Mouse (Mus musculus) regulatory T cell (primary cell): Measurements from ENCODE around the gene Scarf2.

Source experiments
- in situ Hi-C: fragments of 300-600 bp; cut with MboI, MseI; formaldehyde crosslinking; loops from one replicate; pipeline ENCODE4 v1.15.1; 2025; ENCODE audit warnings: high pct_unique_total_duplicates

Scarf2 gene

DNA sequence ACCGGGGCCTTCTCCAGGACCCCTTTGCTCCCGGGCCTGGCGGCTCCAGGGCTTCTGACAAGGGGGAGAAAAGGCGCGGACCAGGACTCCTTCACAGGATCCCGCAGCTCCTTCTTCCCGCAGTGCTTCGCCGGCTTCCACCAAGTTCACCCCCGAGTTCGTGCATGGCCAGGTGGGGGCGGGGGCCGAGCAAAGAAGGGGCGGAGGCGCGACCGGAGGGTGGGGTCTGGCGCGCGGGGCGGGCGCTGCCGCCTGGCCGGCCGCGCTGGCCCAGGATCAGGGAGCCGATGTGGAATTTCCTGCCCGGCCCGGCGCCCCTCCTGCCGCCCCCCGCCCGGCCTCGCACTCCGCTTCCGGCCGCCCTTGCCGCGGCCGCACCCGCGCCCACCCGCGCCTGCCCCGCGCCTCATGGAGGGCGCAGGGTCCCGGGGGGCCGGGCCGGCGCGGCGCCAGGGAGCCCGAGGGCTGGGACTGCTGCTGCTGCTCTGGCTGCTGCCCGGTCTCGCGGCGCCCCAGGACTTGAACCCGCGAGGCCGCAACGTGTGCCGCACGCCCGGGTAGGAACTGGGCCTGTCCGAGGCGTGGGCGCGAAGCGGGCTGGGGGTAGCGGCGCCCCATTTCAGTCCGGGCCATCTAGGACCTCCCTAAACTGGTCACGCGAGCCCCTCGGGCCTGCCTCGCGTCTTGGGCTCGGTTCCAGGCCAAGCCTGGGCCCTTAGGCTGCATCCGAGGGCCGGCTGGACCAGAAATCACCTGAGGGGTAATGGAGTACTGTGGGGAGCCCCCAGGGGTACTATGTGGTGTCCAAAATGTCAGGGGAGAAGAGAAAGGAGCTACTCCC lies at the start of gene Scarf2:
Scarf2 (plus strand) TSS at position 312 of the 841 bp plus-strand sequence.
- in situ Hi-C loops = no loop called here

DNA sequence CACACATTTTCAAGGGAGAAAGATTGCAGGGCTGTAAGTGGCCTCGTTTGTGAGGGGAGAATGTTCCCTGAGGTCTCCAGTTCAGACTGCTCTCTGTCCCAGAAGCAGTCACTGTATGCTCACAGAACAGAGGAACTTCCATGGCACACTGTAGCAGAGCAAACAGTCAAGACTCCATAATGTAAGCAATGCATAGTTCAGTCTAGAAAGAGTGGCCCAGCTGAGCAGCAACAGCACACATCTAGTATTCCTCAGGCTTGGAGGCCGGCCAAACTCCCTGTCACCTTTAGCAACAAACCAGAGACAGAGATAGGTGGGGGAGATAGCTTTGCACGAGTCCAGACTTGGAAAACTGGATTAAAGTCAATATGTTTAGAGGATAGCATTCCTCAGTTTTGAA lies 44.1 kb upstream of the Scarf2 start:
- in situ Hi-C loops = no loop called here

DNA sequence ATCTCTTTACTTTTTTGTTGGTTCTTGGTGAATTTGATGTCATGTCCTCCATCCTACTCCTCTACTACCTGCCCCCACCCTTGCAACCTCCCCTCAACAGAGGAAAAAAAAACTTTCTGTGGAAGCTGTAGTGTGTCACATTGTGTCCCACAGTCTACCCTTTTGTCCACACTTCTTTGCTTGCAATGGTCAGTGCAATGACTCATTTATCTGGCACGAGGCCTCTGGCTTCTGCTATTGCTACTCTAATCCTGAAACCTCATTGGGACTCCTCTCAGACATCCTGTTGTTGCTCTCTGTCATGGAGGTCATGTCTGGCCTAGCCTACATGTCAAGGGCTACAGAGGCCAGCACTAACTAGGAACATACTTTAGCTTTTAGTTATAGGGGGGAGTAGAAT lies 43.4 kb upstream of the Scarf2 start:
- in situ Hi-C loops = no loop called here

DNA sequence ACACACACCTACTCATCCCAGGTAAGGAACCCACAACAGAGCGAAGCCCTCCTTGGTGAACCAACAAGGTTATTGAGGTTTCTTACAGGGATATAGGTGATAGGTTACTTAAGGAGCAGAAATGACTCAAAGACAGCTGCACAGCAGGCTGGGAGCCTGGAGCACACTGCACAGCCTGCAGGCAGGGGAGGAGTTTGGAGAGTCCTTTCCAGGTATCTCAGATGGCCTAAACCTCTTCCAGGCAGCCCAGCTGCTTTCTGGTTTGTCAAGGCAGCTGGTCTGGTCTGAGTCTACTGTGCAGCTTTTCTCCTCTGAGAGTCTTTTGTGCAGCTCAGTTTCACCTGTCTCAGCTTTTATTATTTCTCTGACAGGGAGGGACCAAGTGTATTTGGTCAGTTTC lies 39.3 kb upstream of the Scarf2 start:
- in situ Hi-C loops = no loop called here

DNA sequence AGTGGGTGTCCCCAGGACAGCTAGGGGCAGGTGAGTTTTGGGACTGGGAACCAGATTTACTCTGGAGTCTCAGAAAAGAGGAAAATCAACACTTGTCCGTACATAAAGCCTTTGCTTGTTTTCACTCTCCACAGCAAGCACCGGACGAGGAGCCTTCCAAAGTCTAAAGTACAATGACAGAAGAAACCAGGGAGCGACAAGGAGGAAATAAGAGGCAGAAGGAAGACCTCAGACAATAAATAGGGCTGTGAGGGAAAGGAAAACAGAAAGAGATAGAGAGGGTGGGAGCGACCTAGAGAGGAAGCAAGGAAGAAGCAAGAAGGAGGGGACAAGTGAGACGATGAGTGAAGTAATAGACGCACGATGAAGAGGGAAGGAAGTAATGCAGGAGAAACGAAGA lies 38.2 kb upstream of the Scarf2 start:
- in situ Hi-C loops = no loop called here

DNA sequence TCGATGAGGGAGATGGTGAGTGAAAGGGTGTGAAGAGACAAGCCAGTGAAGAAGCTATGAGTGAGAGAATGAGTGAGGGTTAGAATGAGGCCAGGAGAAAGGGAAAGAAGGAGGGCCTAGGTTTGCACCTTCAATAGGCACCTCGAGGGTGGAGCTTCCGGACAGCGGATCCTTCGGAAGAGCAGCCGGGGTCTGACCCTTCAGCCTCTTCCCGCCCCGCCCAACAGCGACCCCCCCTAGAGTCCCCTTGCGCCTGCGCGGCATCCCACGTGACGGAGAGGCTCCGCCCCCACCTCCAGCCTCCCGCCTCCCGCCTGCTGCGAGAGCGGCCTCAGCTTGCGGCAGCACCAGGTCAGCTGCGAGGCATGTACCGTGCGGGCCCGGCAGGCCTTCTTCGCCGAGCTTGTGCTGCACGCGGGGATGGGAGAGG lies 37.7 kb upstream of the Scarf2 start, which contains the start of gene Klhl22:
Klhl22 (plus strand) TSS at position 275 of the 430 bp plus-strand sequence.
- in situ Hi-C loops = no loop called here

DNA sequence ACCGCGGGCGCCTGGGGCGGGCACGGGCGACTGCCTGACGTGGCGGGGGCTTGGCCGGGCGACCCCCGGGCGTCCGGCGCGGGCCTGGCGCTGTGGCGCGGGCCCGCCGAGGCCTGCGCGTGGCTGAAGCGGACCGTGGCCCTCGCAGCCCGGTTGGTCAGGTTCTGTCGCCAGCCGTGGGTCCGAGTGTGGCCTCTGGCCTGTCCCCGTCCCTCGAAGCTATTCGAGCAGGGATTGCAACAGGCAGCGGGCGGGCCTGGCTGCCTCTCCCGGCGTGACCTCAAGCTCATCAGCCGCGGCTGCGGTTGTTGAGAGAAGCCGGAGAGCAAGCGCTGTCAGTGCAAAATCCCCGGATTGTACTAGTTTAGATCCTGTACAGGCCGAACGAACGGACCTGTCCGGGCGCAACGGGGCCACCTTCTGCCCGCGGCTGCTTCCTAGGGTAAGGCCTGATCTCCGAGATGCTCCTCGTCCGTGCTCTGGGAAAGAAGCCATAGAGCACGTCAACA lies 37.2 kb upstream of the Scarf2 start:
- in situ Hi-C loops = no loop called here

DNA sequence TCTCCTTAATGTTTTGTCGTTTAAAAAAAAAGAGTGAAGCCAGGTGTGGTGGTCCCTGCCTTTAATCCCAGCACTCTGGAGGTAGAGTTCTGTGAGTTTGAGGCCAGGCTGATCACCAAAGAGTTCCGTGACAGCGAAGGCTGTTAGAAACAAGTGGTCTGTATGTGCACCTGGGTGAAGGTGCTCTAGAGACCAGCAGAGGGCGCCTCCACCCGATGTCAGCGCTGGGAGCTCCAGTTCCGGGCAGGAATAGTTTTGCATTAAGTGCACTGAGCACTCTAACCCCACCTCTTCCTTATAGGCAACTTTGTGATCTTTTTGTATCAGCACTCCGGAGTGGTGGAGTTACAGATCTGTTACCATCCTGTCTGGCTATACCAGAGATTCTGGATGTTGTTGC lies 36.4 kb upstream of the Scarf2 start:
- in situ Hi-C loops = no loop called here

DNA sequence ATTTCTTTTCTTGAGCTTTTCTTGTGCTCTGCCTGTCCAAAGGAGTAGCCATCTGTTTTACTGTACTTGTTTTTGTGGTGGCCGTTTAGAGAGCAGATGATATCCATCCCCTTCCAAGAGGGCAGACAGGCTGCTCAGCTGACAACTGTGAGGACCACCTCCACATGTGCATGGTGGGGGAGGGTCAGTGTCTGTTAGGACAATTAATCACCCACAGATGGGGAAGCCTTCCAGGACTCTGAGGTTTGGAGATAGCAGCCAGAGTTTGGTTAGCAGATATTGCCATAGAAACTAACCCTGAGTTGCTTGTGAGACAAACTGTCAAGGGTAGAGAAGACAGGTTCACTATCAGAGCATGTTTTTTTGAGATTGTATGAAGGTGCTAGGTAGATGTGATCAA lies 36.0 kb upstream of the Scarf2 start:
- in situ Hi-C loops = no loop called here

DNA sequence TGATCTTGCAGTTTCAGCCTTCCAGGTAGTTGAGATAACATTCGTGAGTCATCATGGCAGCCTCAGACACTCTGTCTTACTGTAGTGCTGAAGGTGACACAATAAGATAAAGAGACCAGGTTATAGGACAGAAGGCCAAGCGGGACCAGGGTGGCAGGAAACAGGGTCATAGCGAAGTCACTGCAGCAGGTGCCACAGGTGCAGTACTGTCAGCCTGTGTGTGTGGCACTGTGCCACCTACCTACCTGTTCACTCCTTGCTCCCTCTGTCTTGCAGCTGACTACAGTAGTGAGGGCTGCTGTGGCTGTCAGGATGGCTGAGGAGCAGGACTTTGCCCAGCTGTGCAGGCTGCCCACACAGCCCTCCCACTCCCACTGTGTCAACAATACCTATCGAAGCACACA lies 33.0 kb upstream of the Scarf2 start:
- in situ Hi-C loops = no loop called here

DNA sequence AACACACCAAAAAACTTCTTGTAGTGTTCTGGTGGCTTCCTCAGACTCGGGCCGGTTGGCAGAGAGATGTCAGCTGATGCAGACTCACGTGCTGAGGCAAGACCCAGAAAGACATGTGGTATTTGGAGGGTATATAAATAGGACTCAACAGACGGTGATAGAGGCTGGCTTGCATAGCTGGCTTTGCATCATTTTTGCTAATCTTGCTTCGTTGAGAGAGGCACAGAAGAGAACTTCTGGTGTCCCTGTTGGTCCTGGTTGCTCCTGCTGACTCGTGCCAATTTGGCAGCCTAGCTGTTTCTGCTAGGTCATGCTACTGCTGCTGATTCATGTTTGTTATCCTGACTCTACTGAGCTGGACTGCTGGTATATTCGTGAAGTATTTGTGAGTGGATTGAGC lies 28.2 kb upstream of the Scarf2 start:
- in situ Hi-C loops = no loop called here

DNA sequence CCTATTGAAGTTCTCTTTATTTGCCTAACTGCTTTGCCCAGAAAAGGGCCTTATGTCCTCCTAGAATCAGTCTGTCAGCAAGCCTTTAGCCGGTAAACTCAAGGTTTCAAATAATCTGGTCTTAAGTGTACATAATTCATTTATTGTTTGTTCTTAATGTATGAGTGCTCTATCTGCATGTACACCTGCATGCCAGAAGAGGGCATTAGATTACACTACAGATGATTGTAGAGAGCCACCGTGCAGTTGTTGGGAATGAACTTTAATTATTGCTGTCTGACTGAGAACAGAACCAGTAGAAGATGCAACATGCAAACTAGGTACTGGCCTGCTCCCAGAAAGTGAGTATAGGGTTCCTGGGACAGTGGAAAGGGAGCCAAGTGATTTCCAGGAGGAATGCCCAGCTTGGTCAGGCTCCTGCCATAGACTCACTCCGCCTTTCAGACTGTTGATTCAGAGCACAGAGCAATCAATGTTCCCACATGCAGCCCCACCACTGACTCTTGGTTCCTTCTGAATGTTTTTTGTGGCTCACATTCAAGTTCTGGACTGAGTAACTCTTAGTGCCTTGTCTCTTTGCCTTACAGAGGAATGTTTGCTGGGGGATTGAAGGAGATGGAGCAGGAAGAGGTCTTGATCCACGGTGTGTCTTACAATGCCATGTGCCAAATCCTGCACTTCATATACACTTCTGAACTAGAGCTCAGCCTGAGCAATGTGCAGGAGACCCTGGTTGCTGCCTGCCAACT lies 25.8 kb upstream of the Scarf2 start:
- in situ Hi-C loops = no loop called here

DNA sequence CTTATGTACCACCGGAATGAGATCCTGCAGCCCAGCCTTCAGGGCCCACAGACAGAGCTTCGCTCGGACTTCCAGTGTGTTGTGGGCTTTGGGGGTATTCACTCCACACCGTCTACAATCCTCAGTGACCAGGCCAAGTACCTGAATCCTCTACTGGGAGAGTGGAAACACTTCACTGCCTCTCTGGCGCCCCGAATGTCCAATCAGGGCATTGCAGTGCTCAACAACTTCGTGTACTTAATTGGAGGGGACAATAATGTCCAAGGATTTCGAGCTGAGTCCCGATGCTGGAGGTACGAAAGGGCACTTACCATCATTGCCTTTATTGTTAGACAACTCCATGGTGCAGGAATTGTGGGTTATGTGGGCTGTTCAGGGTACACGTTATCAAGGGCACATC lies 20.3 kb upstream of the Scarf2 start:
- in situ Hi-C loops = no loop called here

DNA sequence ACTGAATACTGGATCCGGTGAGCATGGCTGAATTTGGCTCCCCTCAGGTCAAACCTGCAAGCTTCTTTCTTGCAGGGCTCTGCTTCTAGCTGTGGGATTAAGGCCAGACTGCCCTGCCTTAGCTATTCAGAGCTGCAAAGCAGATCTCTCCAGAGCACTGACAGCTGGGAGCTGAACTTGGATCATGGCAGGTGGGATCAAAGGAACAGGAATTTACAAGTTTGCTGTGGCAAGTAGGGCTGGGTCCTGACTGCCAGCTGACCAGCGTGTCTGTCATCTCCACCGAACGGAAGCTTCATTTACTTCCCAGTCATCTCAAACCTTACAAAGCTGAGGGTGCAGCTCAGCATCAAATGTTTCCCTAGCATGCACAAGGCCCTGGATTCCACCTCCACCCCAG lies 18.9 kb upstream of the Scarf2 start:
- in situ Hi-C loops = no loop called here

DNA sequence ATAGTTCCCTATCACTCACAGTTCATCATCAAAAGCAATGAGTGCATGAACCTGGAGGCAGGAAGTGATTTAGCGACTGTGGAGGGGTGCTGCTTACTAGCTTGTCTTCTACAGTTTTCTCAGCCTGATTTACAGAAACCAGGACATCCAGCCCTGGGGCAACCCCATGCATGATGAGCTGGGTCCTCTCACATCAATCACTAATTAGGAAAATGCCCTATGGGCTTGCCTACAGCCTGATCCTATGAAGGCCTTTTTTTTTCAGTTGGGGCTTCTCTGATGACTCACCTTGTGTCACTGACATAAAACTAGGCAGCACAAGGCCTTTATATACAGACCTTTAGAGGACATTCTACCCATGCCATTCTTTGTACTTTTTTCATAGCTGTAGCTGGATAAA lies 17.4 kb upstream of the Scarf2 start:
- in situ Hi-C loops = no loop called here

DNA sequence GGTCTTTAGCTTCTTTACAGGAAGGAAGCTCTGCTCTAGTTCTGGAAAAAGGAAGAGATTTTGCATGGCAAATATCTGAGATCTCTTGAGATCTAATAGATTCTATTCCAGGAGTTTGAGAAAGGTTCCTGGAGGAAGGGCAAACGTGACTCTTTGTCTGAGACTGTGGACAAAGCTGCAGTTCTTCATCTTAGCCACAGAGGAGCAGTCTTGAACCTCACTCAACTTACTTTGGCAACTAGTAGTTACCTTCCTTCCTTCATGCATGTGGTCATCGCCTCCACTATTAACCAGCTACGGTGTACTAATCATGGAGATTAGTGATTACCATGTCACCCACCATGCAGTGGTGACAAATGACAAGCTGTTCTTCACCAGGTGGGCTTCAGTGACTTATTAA lies 11.7 kb upstream of the Scarf2 start:
- in situ Hi-C loops = no loop called here

DNA sequence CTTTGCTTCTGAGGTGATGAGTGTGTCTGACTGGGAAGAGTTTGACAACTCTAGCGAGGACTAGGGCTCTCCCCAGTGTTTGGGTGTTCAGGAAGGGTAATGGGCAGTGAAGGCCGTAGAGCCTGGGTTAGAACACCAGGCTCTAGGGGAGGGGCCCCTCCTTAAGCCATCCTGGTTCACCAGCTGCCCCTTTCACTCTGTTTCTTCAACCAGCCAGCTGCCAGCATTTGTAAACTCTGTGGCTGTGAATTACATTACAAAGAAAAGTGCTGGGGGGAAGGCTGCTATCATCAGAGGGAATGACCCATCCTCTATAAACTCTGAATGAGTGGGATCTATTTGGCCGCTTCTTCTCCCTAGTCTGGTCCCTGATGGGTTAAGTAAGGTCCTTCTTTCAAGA lies 4.4 kb upstream of the Scarf2 start:
- in situ Hi-C loops = no loop called here

DNA sequence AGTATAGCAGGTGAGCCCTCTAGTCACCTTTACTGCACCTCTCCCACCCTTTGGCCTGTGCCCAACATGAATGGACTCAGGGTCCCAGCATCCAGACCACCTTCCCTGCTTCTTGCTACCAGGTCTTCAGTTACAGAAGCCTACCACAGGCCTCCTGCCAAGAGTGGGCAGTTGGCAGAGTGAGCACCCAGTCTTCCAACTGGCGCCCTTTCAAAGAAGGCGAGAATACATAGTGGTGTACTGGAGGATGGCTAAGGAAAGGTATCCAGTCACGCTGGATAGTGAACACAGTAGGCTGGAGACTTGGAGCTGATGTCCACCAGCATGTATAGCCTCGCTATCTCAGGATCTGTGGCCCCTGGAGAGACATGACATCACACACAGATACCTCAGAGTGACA lies 3.0 kb upstream of the Scarf2 start:
- in situ Hi-C loops = no loop called here

DNA sequence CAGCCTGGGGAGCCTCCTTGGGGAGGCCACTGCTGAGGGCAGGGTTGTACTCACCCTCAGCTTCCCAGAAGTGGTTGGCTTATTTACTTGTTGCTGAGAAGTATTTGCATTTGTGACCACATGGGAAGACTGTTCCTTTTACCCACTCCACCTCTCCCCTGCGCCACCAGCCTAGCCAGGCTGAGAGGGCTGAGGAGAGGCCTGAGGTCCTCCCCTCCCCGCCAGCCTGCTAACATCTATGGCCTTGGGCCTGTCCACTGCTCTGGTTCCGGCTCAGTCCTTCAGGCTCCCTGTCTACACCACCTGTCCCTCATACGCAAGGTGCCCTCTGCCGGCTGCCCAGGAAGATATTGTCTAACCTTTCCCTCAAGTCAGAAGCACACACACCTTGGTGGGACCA lies 1.4 kb upstream of the Scarf2 start:
- in situ Hi-C loops = no loop called here

DNA sequence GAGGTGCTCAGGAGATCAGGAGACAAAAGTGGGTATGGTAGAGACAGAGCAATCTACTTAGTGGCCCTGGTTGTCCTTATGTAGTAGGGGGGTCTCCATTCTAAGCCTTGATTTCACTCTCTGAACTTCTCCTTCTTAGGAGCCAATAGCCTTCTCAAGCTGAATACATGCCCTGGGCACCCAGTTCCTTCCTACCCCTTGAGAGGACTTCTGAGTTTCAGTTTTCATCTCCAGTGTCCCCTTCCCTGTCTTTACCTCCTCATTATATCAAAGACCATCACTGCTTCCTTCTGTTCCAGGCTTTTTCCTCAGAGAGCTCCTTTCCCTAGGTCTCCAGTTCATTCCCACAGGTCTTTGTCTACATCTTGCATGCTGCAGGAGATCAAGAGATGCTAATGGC lies 563 bp upstream of the Scarf2 start:
- in situ Hi-C loops = no loop called here

DNA sequence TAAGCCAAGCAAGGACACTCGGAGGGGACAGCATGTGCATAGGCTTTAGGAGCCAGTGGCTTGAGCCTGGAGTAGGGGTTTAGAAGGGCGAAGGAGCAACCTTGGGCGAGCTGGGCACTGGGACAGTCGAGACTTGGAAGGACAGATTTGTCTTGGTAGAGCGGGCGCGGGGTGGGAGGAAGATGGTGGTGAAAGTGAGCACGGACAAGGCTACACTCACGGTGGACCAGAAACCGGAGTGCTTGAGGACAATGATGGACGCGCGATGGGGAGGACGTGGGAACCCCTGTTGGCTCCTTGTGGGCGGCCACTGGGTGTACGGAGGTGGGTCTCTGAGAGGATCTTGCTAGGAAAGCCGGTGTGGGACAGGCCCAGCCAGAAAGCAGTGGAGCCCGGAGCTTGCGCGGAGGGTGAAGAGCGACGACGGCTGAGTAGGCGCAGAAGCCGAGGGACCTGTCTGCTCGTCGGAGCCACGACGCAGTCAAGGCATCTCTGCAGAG lies 780 bp downstream of the Scarf2 start:
- in situ Hi-C loops = no loop called here

DNA sequence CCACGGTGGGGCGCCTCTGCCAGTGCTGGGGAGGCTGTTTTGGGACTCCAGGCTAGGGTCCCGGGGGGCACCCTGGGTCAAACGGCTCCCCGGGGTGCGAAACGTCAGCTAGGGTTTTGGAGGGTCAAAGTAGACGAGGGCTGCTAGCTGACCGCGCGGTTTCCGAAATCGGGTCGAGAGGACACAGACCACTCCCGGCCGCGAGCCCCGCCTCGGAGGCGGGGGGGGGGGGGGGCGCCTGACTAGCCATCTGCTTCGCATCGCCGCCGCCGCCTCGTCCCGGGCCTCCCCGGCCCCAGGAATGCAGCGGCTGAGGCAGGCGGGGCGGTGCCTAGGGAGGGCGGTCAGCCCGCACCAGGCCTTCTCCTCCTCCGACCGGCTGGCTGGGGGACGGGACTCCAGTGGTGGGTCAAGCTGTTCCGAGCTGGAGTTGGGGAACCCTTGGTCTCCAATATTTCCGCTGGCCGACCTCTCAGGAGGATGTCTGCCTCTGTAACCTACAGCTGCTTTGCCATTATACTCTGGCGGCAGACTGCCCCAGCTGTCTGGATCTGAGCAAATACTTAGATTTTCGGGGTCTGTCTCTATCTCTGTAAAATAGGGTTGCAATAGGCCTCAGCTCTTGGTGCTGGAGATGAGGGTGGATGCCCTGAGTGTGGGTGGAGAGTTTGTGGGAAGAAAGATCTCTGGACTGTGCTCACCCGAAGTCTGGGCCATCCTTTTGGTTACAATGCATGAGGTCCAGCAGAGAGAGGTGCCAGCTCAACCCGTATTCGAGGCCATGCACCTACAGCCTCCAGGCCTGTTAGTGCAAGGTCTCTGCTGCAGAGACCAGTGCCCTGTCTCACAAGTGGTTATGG lies 1.5 kb downstream of the Scarf2 start:
- in situ Hi-C loops = no loop called here
